Mouse (Mus musculus) embryonic facial prominence, embryonic 10.5 days (tissue): Measurements from ENCODE around the gene Olfr1242. TPM values are rescaled to one million over a fixed set of nuclear protein-coding genes. Genes with fewer than 3 reads are reported as not detected.

ENCODE experiments used
- DNase-seq: peaks from one replicate; pipeline ENCODE4 v3.0.0-alpha.2; 2017; ENCODE audit warnings: low spot score
- H3K27ac ChIP-seq: fragments of 300-500 bp; sonication (generic); replicated peaks from 2 replicates; pipeline ENCODE4 v1.5.1; 2016; ENCODE audit warnings: mild to moderate bottlenecking
- H3K27me3 ChIP-seq: fragments of 300-500 bp; sonication (generic); replicated peaks from 2 replicates; pipeline ENCODE4 v1.6.1; 2016; ENCODE audit warnings: low read depth, mild to moderate bottlenecking; ENCODE audit not compliant: poor library complexity, severe bottlenecking
- H3K36me3 ChIP-seq: fragments of 300-500 bp; sonication (generic); replicated peaks from 2 replicates; pipeline ENCODE4 v1.6.1; 2016; ENCODE audit warnings: mild to moderate bottlenecking, moderate library complexity
- H3K4me1 ChIP-seq: fragments of 300-500 bp; sonication (generic); 2 replicates; pipeline ENCODE4 v1.6.1; 2016
- H3K4me3 ChIP-seq: fragments of 300-500 bp; sonication (generic); 2 replicates; pipeline ENCODE4 v1.5.1; 2016; ENCODE audit warnings: mild to moderate bottlenecking, moderate library complexity
- H3K9me3 ChIP-seq: fragments of 300-500 bp; sonication (generic); 2 replicates; pipeline ENCODE4 v1.6.1; 2016; ENCODE audit warnings: mild to moderate bottlenecking
- WGBS: fragments of 180-500 bp; shearing (Covaris S2); methylation state at CpG from one replicate; pipeline ENCODE4 v1.1.7; 2016; 5-methylcytosine and 5-hydroxymethylcytosine counted together
- polyA plus RNA-seq: library from polyadenylated mRNA; unstranded; fragments of >200 nt; fragmentation: Nextera tagmentation; extraction: Ambion mirVana; gene quantifications from 2 replicates; pipeline ENCODE4 v1.2.1, GENCODE M21; 2016

The Olfr1242 gene
- not detected in 2 replicates for polyA plus RNA-seq

- no peaks in the 10 kb centered on the region for H3K9me3 ChIP-seq
- H3K27ac ChIP-seq = no peak within 1 kb of the TSS
- no peaks in the 10 kb centered on the region for H3K36me3 ChIP-seq
- no peak within 1 kb of the TSS for H3K4me3 ChIP-seq
- H3K4me1 ChIP-seq = no peaks in the 10 kb centered on the region
- H3K27me3 ChIP-seq = no peaks in the 10 kb centered on the region
- no peak for DNase-seq
- 85% methylated on average over 1 of the region's 1 CpGs for WGBS
Measured at GRCm38 (mm10) chr2:89498235-89498634, at the start of gene Olfr1242. Gene Olfr1242 (minus strand): TSS chr2:89498335.

- no peak for DNase-seq
- Histone ChIP-seq H3K36me3 (no peaks in the 10 kb centered on the region), H3K9me3 (no peaks in the 10 kb centered on the region), H3K4me3 (no peak overlapping the region), H3K27me3 (no peaks in the 10 kb centered on the region), H3K27ac (no peak overlapping the region), H3K4me1 (no peaks in the 10 kb centered on the region)
- 61% methylated on average over 2 of the region's 2 CpGs for WGBS
Measured at GRCm38 (mm10) chr2:89544516-89544915, 46.4 kb upstream of the Olfr1242 start.

- H3K27me3 ChIP-seq = no peaks in the 10 kb centered on the region
- WGBS = 78% methylated on average over 1 of the region's 1 CpGs
- no peak overlapping the region for H3K4me3 ChIP-seq
- DNase-seq = no peak
- H3K27ac ChIP-seq = no peak overlapping the region
- H3K4me1 ChIP-seq = no peaks in the 10 kb centered on the region
- H3K9me3 ChIP-seq = no peaks in the 10 kb centered on the region
- no peaks in the 10 kb centered on the region for H3K36me3 ChIP-seq
Measured at GRCm38 (mm10) chr2:89539923-89540322, 41.8 kb upstream of the Olfr1242 start.

GRCm38 (mm10) chr2:89531387-89531786 lies 33.3 kb upstream of the Olfr1242 start, which contains the start of gene Olfr1243:
Gene Olfr1243 (minus strand): TSS chr2:89531487.
- Histone ChIP-seq H3K4me1 (no peaks in the 10 kb centered on the region), H3K27me3 (no peaks in the 10 kb centered on the region), H3K27ac (no peak within 1 kb of the TSS), H3K9me3 (no peaks in the 10 kb centered on the region), H3K4me3 (no peak within 1 kb of the TSS), H3K36me3 (no peaks in the 10 kb centered on the region)
- DNase-seq = no peak
- 88% methylated on average over 1 of the region's 1 CpGs for WGBS

- no peak within 1 kb of the TSS for H3K27ac ChIP-seq
- DNase-seq = no peak
- H3K4me1 ChIP-seq = no peaks in the 10 kb centered on the region
- H3K4me3 ChIP-seq = no peak within 1 kb of the TSS
- no peaks in the 10 kb centered on the region for H3K27me3 ChIP-seq
- no peaks in the 10 kb centered on the region for H3K36me3 ChIP-seq
- no peaks in the 10 kb centered on the region for H3K9me3 ChIP-seq
Measured at GRCm38 (mm10) chr2:89487026-89487425, 11.1 kb downstream of the Olfr1242 start, which contains the start of gene Olfr1241. Gene Olfr1241 (minus strand): TSS chr2:89487126.

GRCm38 (mm10) chr2:89442900-89443299 lies 55.2 kb downstream of the Olfr1242 start, which contains the start of gene Olfr1240:
Gene Olfr1240 (minus strand): TSS chr2:89443000.
- no peak for DNase-seq
- WGBS = 84% methylated on average over 3 of the region's 3 CpGs
- no peak within 1 kb of the TSS for H3K4me3 ChIP-seq
- H3K36me3 ChIP-seq = no peaks in the 10 kb centered on the region
- H3K9me3 ChIP-seq = no peaks in the 10 kb centered on the region
- H3K27ac ChIP-seq = no peak within 1 kb of the TSS
- H3K4me1 ChIP-seq = no peaks in the 10 kb centered on the region
- no peaks in the 10 kb centered on the region for H3K27me3 ChIP-seq

Other genes starting within 250 kb of the Olfr1242 start
- gene Olfr1228, start 244.3 kb downstream of the Olfr1242 start, polyA plus RNA-seq = not detected in 2 replicates
- not detected in 2 replicates for gene Olfr1229, start 210.3 kb downstream of the Olfr1242 start, polyA plus RNA-seq
- not detected in 2 replicates for gene Olfr1230, start 201.1 kb downstream of the Olfr1242 start, polyA plus RNA-seq
- not detected in 2 replicates for gene Olfr1231, start 191.3 kb downstream of the Olfr1242 start, polyA plus RNA-seq
- not detected in 2 replicates for gene Olfr1232, start 168.7 kb downstream of the Olfr1242 start, polyA plus RNA-seq
- not detected in 2 replicates for gene Olfr1233, start 155.9 kb downstream of the Olfr1242 start, polyA plus RNA-seq
- not detected in 2 replicates for gene Olfr1234, start 133.5 kb downstream of the Olfr1242 start, polyA plus RNA-seq
- gene Olfr1238, start 88.7 kb downstream of the Olfr1242 start, polyA plus RNA-seq = not detected in 2 replicates
- not detected in 2 replicates for gene Olfr1239, start 77.9 kb downstream of the Olfr1242 start, polyA plus RNA-seq
- gene Olfr1240, start 55.3 kb downstream of the Olfr1242 start, polyA plus RNA-seq = not detected in 2 replicates
- not detected in 2 replicates for gene Olfr1241, start 11.2 kb downstream of the Olfr1242 start, polyA plus RNA-seq
- not detected in 2 replicates for gene Olfr1243, start 33.2 kb upstream of the Olfr1242 start, polyA plus RNA-seq
- gene Olfr1245, start 80.1 kb upstream of the Olfr1242 start, polyA plus RNA-seq = not detected in 2 replicates
- not detected in 2 replicates for gene Olfr1246, start 94.8 kb upstream of the Olfr1242 start, polyA plus RNA-seq
- not detected in 2 replicates for gene Olfr1247, start 115.8 kb upstream of the Olfr1242 start, polyA plus RNA-seq
- gene Olfr1248, start 119.9 kb upstream of the Olfr1242 start, polyA plus RNA-seq = not detected in 2 replicates
- gene Olfr1249, start 136.6 kb upstream of the Olfr1242 start, polyA plus RNA-seq = not detected in 2 replicates
- gene Olfr1250, start 163.1 kb upstream of the Olfr1242 start, polyA plus RNA-seq = not detected in 2 replicates
- gene Olfr1251, start 173.6 kb upstream of the Olfr1242 start, polyA plus RNA-seq = not detected in 2 replicates
- gene Olfr1252, start 226.7 kb upstream of the Olfr1242 start, polyA plus RNA-seq = not detected in 2 replicates